Mouse (Mus musculus): ENCODE results near the gene Cbfb. TPM values are rescaled to one million over a fixed set of nuclear protein-coding genes. Genes with fewer than 3 reads are reported as not detected.
"Not testable (repeated sequence)": the region's sequence is repeated elsewhere in the genome, so short reads cannot be mapped to it uniquely, and the experiment has no call there.

Cbfb gene
- total RNA-seq, 1 experiment = 47.0 TPM

- no peaks in the 10 kb centered on the region for H3K9me3 ChIP-seq (ENCODE audit: control insufficient read depth, insufficient read depth, low read depth, low read length)
These were observed 55.4 kb downstream of the Cbfb start for GRCm38 (mm10) chr8:105225917-105226316.

GRCm38 (mm10) chr8:105231503-105232320, 61.2 kb downstream of the Cbfb start:
- in situ Hi-C loops (cut with MboI; ENCODE audit: low sequenced_read_pairs in 2 of 2, unreplicated experiment in 2 of 2) = no loop called here
- no peak for TF ChIP-seq ZC3H11A (IDR thresholded peaks at IDR 0.05; ENCODE audit: borderline replicate concordance, low read depth, low read length)
- no peak for TF ChIP-seq HCFC1 (IDR thresholded peaks at IDR 0.05; ENCODE audit: borderline replicate concordance, insufficient read depth, low read length)
- TF ChIP-seq ZNF384 (IDR thresholded peaks at IDR 0.05; ENCODE audit: low read depth, low read length) = peak; percentile 67
- TF ChIP-seq CHD2 (IDR thresholded peaks at IDR 0.05; ENCODE audit: low read depth, low read length) = no peak
- no peak for TF ChIP-seq MAFK (IDR thresholded peaks at IDR 0.05; ENCODE audit: insufficient read depth, low read depth, low read length)
- Histone ChIP-seq H3K4me1 (ENCODE audit: control insufficient read depth in 2 of 2, insufficient read depth in 2 of 2, low read length in 2 of 2, poor library complexity in 1 of 2) (peaks cover 14 to 23% of the 10 kb centered on the region in 2 experiments), H3K4me3 (ENCODE audit: insufficient read depth in 1 of 2, low read depth in 1 of 2, low read length in 2 of 2, poor library complexity in 1 of 2, severe bottlenecking in 1 of 2) (peak overlapping the region; percentile 31 to 36; a peak in 2 of 4 replicates), H3K36me3 (ENCODE audit: control insufficient read depth, insufficient read depth, low read length, poor library complexity, severe bottlenecking) (peaks cover 10% of the 10 kb centered on the region), H3K9ac (ENCODE audit: insufficient read depth, low read depth, low read length, poor library complexity, severe bottlenecking) (peak overlapping the region; percentile 9; the same call in 1 of the 2 replicates), H3K27ac (ENCODE audit: insufficient read depth, low read depth, low read length, poor library complexity, severe bottlenecking) (peak overlapping the region; percentile 86), H3K9me3 (ENCODE audit: control insufficient read depth, insufficient read depth, low read depth, low read length) (no peaks in the 10 kb centered on the region)
- DNase-seq (ENCODE audit: low read depth, low spot score) = no peak

More at GRCm38 (mm10) chr8:105225917-105226316, 55.4 kb downstream of the Cbfb start:
- Histone ChIP-seq H3K36me3 (ENCODE audit: control insufficient read depth, insufficient read depth, low read length, poor library complexity, severe bottlenecking) (no peaks in the 10 kb centered on the region), H3K4me1 (ENCODE audit: control insufficient read depth in 2 of 2, insufficient read depth in 2 of 2, low read length in 2 of 2, poor library complexity in 1 of 2) (peaks cover 6 to 7% of the 10 kb centered on the region in 2 experiments), H3K9ac (ENCODE audit: insufficient read depth, low read depth, low read length, poor library complexity, severe bottlenecking) (peak overlapping the region; percentile 91; the same call in 1 of the 2 replicates), H3K4me3 (ENCODE audit: insufficient read depth in 1 of 2, low read depth in 1 of 2, low read length in 2 of 2, poor library complexity in 1 of 2, severe bottlenecking in 1 of 2) (peak overlapping the region; percentile 88 to 94), H3K27ac (ENCODE audit: insufficient read depth, low read depth, low read length, poor library complexity, severe bottlenecking) (no peak overlapping the region)
- in situ Hi-C loops (cut with MboI; ENCODE audit: low sequenced_read_pairs in 2 of 2, unreplicated experiment in 2 of 2) = no loop called here
- DNase-seq (ENCODE audit: low read depth, low spot score) = no peak
- TF ChIP-seq MAFK (IDR thresholded peaks at IDR 0.05; ENCODE audit: insufficient read depth, low read depth, low read length) = no peak
- no peak for TF ChIP-seq HCFC1 (IDR thresholded peaks at IDR 0.05; ENCODE audit: borderline replicate concordance, insufficient read depth, low read length)
- TF ChIP-seq CHD2 (IDR thresholded peaks at IDR 0.05; ENCODE audit: low read depth, low read length) = no peak

- H3K9me3 ChIP-seq (ENCODE audit: control insufficient read depth, insufficient read depth, low read depth, low read length); H3K9ac ChIP-seq (ENCODE audit: insufficient read depth, low read depth, low read length, poor library complexity, severe bottlenecking); H3K27ac ChIP-seq (ENCODE audit: insufficient read depth, low read depth, low read length, poor library complexity, severe bottlenecking); DNase-seq (ENCODE audit: low read depth, low spot score); H3K4me3 ChIP-seq (ENCODE audit: insufficient read depth in 1 of 2, low read depth in 1 of 2, low read length in 2 of 2, poor library complexity in 1 of 2, severe bottlenecking in 1 of 2); in situ Hi-C loops (cut with MboI; ENCODE audit: low sequenced_read_pairs in 2 of 2, unreplicated experiment in 2 of 2): not testable (repeated sequence)
- H3K4me1 ChIP-seq (ENCODE audit: control insufficient read depth in 2 of 2, insufficient read depth in 2 of 2, low read length in 2 of 2, poor library complexity in 1 of 2) = peaks cover 14 to 23% of the 10 kb centered on the region in 2 experiments
- H3K36me3 ChIP-seq (ENCODE audit: control insufficient read depth, insufficient read depth, low read length, poor library complexity, severe bottlenecking) = peaks cover 10% of the 10 kb centered on the region
These were observed 61.8 kb downstream of the Cbfb start for GRCm38 (mm10) chr8:105232321-105232693.

GRCm38 (mm10) chr8:105233126-105233935, 62.9 kb downstream of the Cbfb start:
- H3K27ac ChIP-seq (ENCODE audit: insufficient read depth, low read depth, low read length, poor library complexity, severe bottlenecking) = peak overlapping the region; percentile 64; the same call in 1 of the 2 replicates
- TF ChIP-seq ZC3H11A (IDR thresholded peaks at IDR 0.05; ENCODE audit: borderline replicate concordance, low read depth, low read length) (no peak), CHD2 (IDR thresholded peaks at IDR 0.05; ENCODE audit: low read depth, low read length) (peak; percentile 63; the same call in 1 of the 2 replicates), HCFC1 (IDR thresholded peaks at IDR 0.05; ENCODE audit: borderline replicate concordance, insufficient read depth, low read length) (no peak), ZNF384 (IDR thresholded peaks at IDR 0.05; ENCODE audit: low read depth, low read length) (0 out of 2 replicates have a peak, but pooled peaks have one; percentile 76), MAFK (IDR thresholded peaks at IDR 0.05; ENCODE audit: insufficient read depth, low read depth, low read length) (0 out of 2 replicates have a peak, but pooled peaks have one; percentile 20)
- H3K4me1 ChIP-seq (ENCODE audit: control insufficient read depth in 2 of 2, insufficient read depth in 2 of 2, low read length in 2 of 2, poor library complexity in 1 of 2) = peaks cover 17 to 23% of the 10 kb centered on the region in 2 experiments
- peaks cover 10% of the 10 kb centered on the region for H3K36me3 ChIP-seq (ENCODE audit: control insufficient read depth, insufficient read depth, low read length, poor library complexity, severe bottlenecking)
- no peaks in the 10 kb centered on the region for H3K9me3 ChIP-seq (ENCODE audit: control insufficient read depth, insufficient read depth, low read depth, low read length)
- no peak overlapping the region for H3K4me3 ChIP-seq (ENCODE audit: insufficient read depth in 1 of 2, low read depth in 1 of 2, low read length in 2 of 2, poor library complexity in 1 of 2, severe bottlenecking in 1 of 2)
- in situ Hi-C loops (cut with MboI; ENCODE audit: low sequenced_read_pairs in 2 of 2, unreplicated experiment in 2 of 2) = no loop called here
- no peak for DNase-seq (ENCODE audit: low read depth, low spot score)
- no peak overlapping the region; the same call in 1 of the 2 replicates for H3K9ac ChIP-seq (ENCODE audit: insufficient read depth, low read depth, low read length, poor library complexity, severe bottlenecking)

All from ES-E14 (cell line).